Mouse (Mus musculus): ENCODE measurements at regions not wholly inside any gene's neighbourhood (a gene's known extent, or its start where the extent isn't known, plus 50 kb on each side); places are given as distances from the start of the nearest gene placed in this dataset.

DNA sequence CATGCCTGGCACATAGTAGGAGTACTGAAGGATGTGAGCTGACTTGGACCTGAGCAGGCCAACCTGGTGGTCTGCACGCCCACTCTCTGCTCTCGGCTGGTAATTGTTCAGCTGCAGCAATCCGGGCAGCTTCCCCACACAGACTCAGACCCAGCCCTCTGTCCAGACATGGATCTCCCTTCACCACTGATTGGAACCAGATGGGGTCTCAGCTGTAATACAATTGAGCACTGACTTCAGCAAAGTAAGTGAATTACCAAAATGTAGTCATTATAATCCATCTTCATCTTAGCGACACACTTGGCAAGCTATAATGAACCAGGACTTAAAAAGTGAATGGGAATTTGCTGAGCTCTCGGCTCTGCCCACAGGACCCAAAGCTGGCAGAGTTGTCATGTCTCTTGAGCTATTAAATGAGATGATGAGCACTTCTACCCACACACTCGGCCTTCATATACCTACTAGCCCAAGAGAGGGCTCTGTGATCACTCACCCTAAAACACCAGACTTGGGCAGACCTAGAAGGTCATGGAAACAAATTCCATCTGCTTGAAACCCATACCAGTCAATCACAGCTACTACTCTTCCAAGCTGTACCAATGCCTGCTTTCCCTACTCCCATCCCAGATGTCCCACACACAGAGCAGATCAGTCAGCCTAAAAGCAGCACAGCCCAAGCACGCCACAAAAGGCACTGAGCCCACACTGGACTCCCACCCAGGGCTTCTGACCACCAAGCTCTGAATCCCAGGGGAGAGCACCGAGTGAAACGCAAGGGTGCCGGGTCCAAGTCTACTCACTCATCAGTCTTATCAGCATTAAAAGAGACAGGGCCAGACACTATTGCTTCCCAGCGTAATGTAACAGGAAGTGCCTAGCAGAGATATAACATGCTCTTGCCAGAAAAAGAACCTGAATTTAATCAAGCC lies 231.2 kb upstream of the Zfp637 start:
- no peak overlapping the region for H3K4me3 ChIP-seq (ENCODE audit: control insufficient read depth in 1 of 2, insufficient read depth in 1 of 2, low read depth in 2 of 2, low read length in 2 of 2)

GRCm38 (mm10) chr6:117611281-117611680 lies 229.7 kb upstream of the Zfp637 start:
- H3K4me3 ChIP-seq (ENCODE audit: control insufficient read depth in 1 of 2, insufficient read depth in 1 of 2, low read depth in 2 of 2, low read length in 2 of 2) = no peak overlapping the region
- H3K4me1 ChIP-seq (ENCODE audit: control insufficient read depth in 1 of 2, insufficient read depth in 2 of 2, low read length in 2 of 2) = no peaks in the 10 kb centered on the region
- H3K9ac ChIP-seq (ENCODE audit: control insufficient read depth, low read depth, low read length, poor library complexity, severe bottlenecking) = no peak overlapping the region
- H3K36me3 ChIP-seq (ENCODE audit: control insufficient read depth in 1 of 2, insufficient read depth in 2 of 2, low read length in 2 of 2) = no peaks in the 10 kb centered on the region
- H3K27me3 ChIP-seq (ENCODE audit: control insufficient read depth in 1 of 2, insufficient read depth in 2 of 2, low read length in 2 of 2) = no peaks in the 10 kb centered on the region
- no peak for DNase-seq (ENCODE audit: low read depth, low spot score)
- H3K9me3 ChIP-seq (replicated peaks; ENCODE audit: insufficient read depth, low read length) = no peaks in the 10 kb centered on the region
- TF ChIP-seq MYC (IDR thresholded peaks at IDR 0.05; ENCODE audit: low read depth, low read length) (no peak), USF1 (IDR thresholded peaks at IDR 0.05; ENCODE audit: low read depth, low read length) (no peak), HCFC1 (IDR thresholded peaks at IDR 0.05; ENCODE audit: low read depth, low read length) (no peak), POLR2AphosphoS2 (IDR thresholded peaks at IDR 0.05; ENCODE audit: low read length) (no peak), NELFE (IDR thresholded peaks at IDR 0.05; ENCODE audit: low read depth, low read length) (no peak), CTCF (IDR thresholded peaks at IDR 0.05 in 2 of 3, conservative IDR thresholded peaks at IDR 0.05 in 1 of 3; ENCODE audit: control insufficient read depth in 1 of 3, insufficient read depth in 1 of 3, low read depth in 2 of 3, low read length in 3 of 3, poor library complexity in 1 of 3, severe bottlenecking in 1 of 3) (no peak), MAZ (IDR thresholded peaks at IDR 0.05; ENCODE audit: low read depth, low read length) (no peak), BHLHE40 (IDR thresholded peaks at IDR 0.05; ENCODE audit: borderline replicate concordance, low read depth, low read length) (no peak), MAFK (IDR thresholded peaks at IDR 0.05; ENCODE audit: borderline replicate concordance, low read depth, low read length) (no peak), MXI1 (IDR thresholded peaks at IDR 0.05; ENCODE audit: low read depth, low read length) (no peak), ZMIZ1 (IDR thresholded peaks at IDR 0.05; ENCODE audit: low read depth, low read length) (no peak), MAX (IDR thresholded peaks at IDR 0.05; ENCODE audit: low read length) (no peak)
- H3K79me2 ChIP-seq (ENCODE audit: control insufficient read depth, insufficient read depth, low read length, poor library complexity) = no peaks in the 10 kb centered on the region
- no peak overlapping the region for H3K27ac ChIP-seq (ENCODE audit: control insufficient read depth, low read depth, low read length)

More for the DNA sequence above, 231.2 kb upstream of the Zfp637 start:
- Histone ChIP-seq H3K4me1 (ENCODE audit: control insufficient read depth in 1 of 2, insufficient read depth in 2 of 2, low read length in 2 of 2) (no peaks in the 10 kb centered on the region), H3K27me3 (ENCODE audit: control insufficient read depth in 1 of 2, insufficient read depth in 2 of 2, low read length in 2 of 2) (no peaks in the 10 kb centered on the region), H3K79me2 (ENCODE audit: control insufficient read depth, insufficient read depth, low read length, poor library complexity) (no peaks in the 10 kb centered on the region), H3K9ac (ENCODE audit: control insufficient read depth, low read depth, low read length, poor library complexity, severe bottlenecking) (no peak overlapping the region), H3K36me3 (ENCODE audit: control insufficient read depth in 1 of 2, insufficient read depth in 2 of 2, low read length in 2 of 2) (no peaks in the 10 kb centered on the region), H3K27ac (ENCODE audit: control insufficient read depth, low read depth, low read length) (no peak overlapping the region), H3K9me3 (replicated peaks; ENCODE audit: insufficient read depth, low read length) (no peaks in the 10 kb centered on the region)
- no peak for DNase-seq (ENCODE audit: low read depth, low spot score)
- TF ChIP-seq POLR2AphosphoS2 (IDR thresholded peaks at IDR 0.05; ENCODE audit: low read length) = no peak

DNA sequence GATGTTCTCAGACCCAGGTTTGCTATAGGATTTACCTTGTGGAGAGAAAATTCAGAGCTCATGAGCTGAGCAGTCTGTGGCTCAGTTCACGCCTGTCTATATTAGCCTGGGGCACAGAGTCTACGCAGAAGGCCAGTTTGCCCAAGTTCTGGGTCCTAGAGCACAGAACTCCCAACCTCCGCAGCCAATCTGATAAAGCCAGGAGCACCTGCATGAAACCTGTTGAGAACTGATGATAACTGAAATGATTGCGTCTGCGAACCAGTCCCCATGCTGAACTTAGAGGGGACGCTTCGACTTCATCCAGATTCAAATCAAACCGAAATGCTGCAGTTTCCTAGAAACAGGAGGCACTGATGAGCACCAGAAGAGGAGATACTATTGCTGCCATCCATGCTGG lies 229.0 kb upstream of the Zfp637 start:
- Histone ChIP-seq H3K27ac (ENCODE audit: control insufficient read depth, low read depth, low read length) (no peak overlapping the region), H3K79me2 (ENCODE audit: control insufficient read depth, insufficient read depth, low read length, poor library complexity) (no peaks in the 10 kb centered on the region), H3K4me3 (ENCODE audit: control insufficient read depth in 1 of 2, insufficient read depth in 1 of 2, low read depth in 2 of 2, low read length in 2 of 2) (no peak overlapping the region)

More for the DNA sequence above, 229.0 kb upstream of the Zfp637 start:
- H3K36me3 ChIP-seq (ENCODE audit: control insufficient read depth in 1 of 2, insufficient read depth in 2 of 2, low read length in 2 of 2) = no peaks in the 10 kb centered on the region
- TF ChIP-seq MAX (IDR thresholded peaks at IDR 0.05; ENCODE audit: low read length) = no peak
- TF ChIP-seq POLR2AphosphoS2 (IDR thresholded peaks at IDR 0.05; ENCODE audit: low read length) = no peak
- TF ChIP-seq JUND (IDR thresholded peaks at IDR 0.05; ENCODE audit: low read depth, low read length) = no peak
- TF ChIP-seq NELFE (IDR thresholded peaks at IDR 0.05; ENCODE audit: low read depth, low read length) = no peak
- H3K9me3 ChIP-seq (replicated peaks; ENCODE audit: insufficient read depth, low read length) = no peaks in the 10 kb centered on the region
- DNase-seq (ENCODE audit: low read depth, low spot score) = no peak
- no peaks in the 10 kb centered on the region for H3K27me3 ChIP-seq (ENCODE audit: control insufficient read depth in 1 of 2, insufficient read depth in 2 of 2, low read length in 2 of 2)
- H3K9ac ChIP-seq (ENCODE audit: control insufficient read depth, low read depth, low read length, poor library complexity, severe bottlenecking) = no peak overlapping the region
- H3K4me1 ChIP-seq (ENCODE audit: control insufficient read depth in 1 of 2, insufficient read depth in 2 of 2, low read length in 2 of 2) = no peaks in the 10 kb centered on the region
